9 mouse cellular contexts compared by ENCODE assay signal in genomic region chr3:104599296-104600150, GRCm38 (mm10). TPM values are rescaled to one million over a fixed set of nuclear protein-coding genes. Genes with fewer than 3 reads are reported as not detected.
DNase-seq lines count a peak whose midpoint lies in the region; ATAC-seq lines count a peak whose summit lies in the region.
"Had no signal": no experiment of that assay in that cellular context is flagged by ENCODE, and none has a peak within 500 bp of the region (broad histone marks: within the 10 kb centered on the region; RNA-seq: fewer than 3 reads in every experiment).

No protein-coding gene starts in this region.

- no peaks in the 10 kb centered on the region for H3K36me3 ChIP-seq in heart, embryonic 11.5 days (ENCODE audit: control insufficient read depth, insufficient read depth, low read length)
- no peaks in the 10 kb centered on the region for H3K36me3 ChIP-seq in kidney, embryonic 14.5 days (ENCODE audit: control insufficient read depth, insufficient read depth, low read length)
- H3K36me3 ChIP-seq: hindbrain, embryonic 15.5 days had no signal

- peaks cover 26% of the 10 kb centered on the region for H3K4me1 ChIP-seq in heart, embryonic 11.5 days (ENCODE audit: control insufficient read depth, insufficient read depth, low read length)
- peaks cover 13% of the 10 kb centered on the region; the same call in 1 of the 2 replicates for H3K4me1 ChIP-seq in kidney, embryonic 14.5 days (ENCODE audit: control insufficient read depth, insufficient read depth, low read length)

- no peaks in the 10 kb centered on the region for H3K9me3 ChIP-seq in heart, embryonic 11.5 days (replicated peaks; ENCODE audit: control insufficient read depth, low read length)
- no peaks in the 10 kb centered on the region for H3K9me3 ChIP-seq in kidney, embryonic 14.5 days (ENCODE audit: control insufficient read depth, low read length)
- H3K9me3 ChIP-seq: hindbrain, embryonic 15.5 days had no signal

- WGBS in heart, embryonic 11.5 days (ENCODE audit: insufficient replicate concordance): 31% methylated on average over 20 of the region's 20 CpGs
- 60% methylated on average over 20 of the region's 20 CpGs for WGBS in kidney, embryonic 14.5 days

- ATAC-seq in heart, embryonic 11.5 days (replicated peaks; ENCODE audit: insufficient number of reproducible peaks, low FRiP score, low TSS enrichment): peak; percentile 87
- peak; percentile 77 for ATAC-seq in kidney, embryonic 14.5 days (ENCODE audit: low FRiP score, low TSS enrichment)
- no peak for ATAC-seq in inflammation-experienced regulatory T-cells, adult 6 months

- DNase-seq in cerebellum, adult 8-10 months: peak; percentile 21
- no peak for DNase-seq in cerebellum, adult 9-10 months
- DNase-seq in lung, postnatal 10 days: peak; percentile 18
- no peak for DNase-seq in layer of hippocampus, adult 18-20 months (ENCODE audit: low spot score in 2 of 2)
- DNase-seq in frontal cortex, postnatal 10 days (ENCODE audit: low spot score in 2 of 2): no peak

- H3K27ac ChIP-seq in heart, embryonic 11.5 days (ENCODE audit: low read depth, low read length): peak overlapping the region; percentile 95
- peak overlapping the region; percentile 71 for H3K27ac ChIP-seq in kidney, embryonic 14.5 days (ENCODE audit: low read depth, low read length)
- H3K27ac ChIP-seq: hindbrain, embryonic 15.5 days had no signal

- H3K4me2 ChIP-seq in heart, embryonic 11.5 days: peak overlapping the region; percentile 46
- no peak overlapping the region for H3K4me2 ChIP-seq in kidney, embryonic 14.5 days (replicated peaks; ENCODE audit: low read depth, low read length)
- H3K4me2 ChIP-seq: hindbrain, embryonic 15.5 days had no signal

- 0 out of 2 replicates have a peak overlapping the region, but pooled peaks have one; percentile 3 for H3K9ac ChIP-seq in heart, embryonic 11.5 days (ENCODE audit: low read depth, low read length)
- no peak overlapping the region for H3K9ac ChIP-seq in kidney, embryonic 14.5 days (ENCODE audit: low read depth, low read length)
- H3K9ac ChIP-seq: hindbrain, embryonic 15.5 days had no signal

- no peaks in the 10 kb centered on the region for H3K27me3 ChIP-seq in heart, embryonic 11.5 days (ENCODE audit: control insufficient read depth, insufficient read depth, low read length)
- H3K27me3 ChIP-seq in kidney, embryonic 14.5 days (ENCODE audit: control insufficient read depth, insufficient read depth, low read length): no peaks in the 10 kb centered on the region
- H3K27me3 ChIP-seq: hindbrain, embryonic 15.5 days had no signal

- H3K4me3 ChIP-seq in heart, embryonic 11.5 days (ENCODE audit: low read depth, low read length): no peak overlapping the region
- H3K4me3 ChIP-seq in kidney, embryonic 14.5 days (ENCODE audit: low read length): no peak overlapping the region
- H3K4me3 ChIP-seq: hindbrain, embryonic 15.5 days had no signal

RNA-seq across cellular contexts. Expression of gene Slc16a1, which starts 38.9 kb away (rescaled TPM):
- polyA plus RNA-seq in heart, embryonic 11.5 days (2014; fragmentation: Nextera tagmentation; extraction: Ambion mirVana): 76.4 and 84.3 TPM in 2 replicates
- polyA plus RNA-seq in kidney, embryonic 14.5 days (2014; fragmentation: Nextera tagmentation; extraction: Ambion mirVana): 34.1 and 55.2 TPM in 2 replicates
- 10 to 100 TPM; 24.8 to 25.2 TPM for total RNA-seq in layer of hippocampus, adult 18-20 months (2021)
- 1 to 10 TPM; 5.7 to 9.9 (median 7.0) TPM for polyA plus RNA-seq in inflammation-experienced regulatory T-cells, adult 6 months (2017; shearing (Covaris generic))

Comparison
In these comparisons a context has a peak if more than half of its experiments do, and no peak if none do; other contexts are left out.
1. DNase-seq: peak in cerebellum, adult 8-10 months (single experiment) and lung, postnatal 10 days (single experiment); none in cerebellum, adult 9-10 months (single experiment), layer of hippocampus, adult 18-20 months (0 of 2) and frontal cortex, postnatal 10 days (0 of 2).